Mouse (Mus musculus): ENCODE results near the gene Olfr187.
"Not testable (repeated sequence)": the region's sequence is repeated elsewhere in the genome, so short reads cannot be mapped to it uniquely, and the experiment has no call there.

Olfr187 gene
- long read RNA-seq, experiment 1, result 0 reads
- long read RNA-seq, experiment 2, result 0 reads

- intact Hi-C loops (cut with DNase I), result no loop called here
These were observed at the start of gene Olfr187 for GRCm38 (mm10) chr16:59039710-59040109. Gene Olfr187, minus strand, starts transcription at chr16:59039767.

DNA sequence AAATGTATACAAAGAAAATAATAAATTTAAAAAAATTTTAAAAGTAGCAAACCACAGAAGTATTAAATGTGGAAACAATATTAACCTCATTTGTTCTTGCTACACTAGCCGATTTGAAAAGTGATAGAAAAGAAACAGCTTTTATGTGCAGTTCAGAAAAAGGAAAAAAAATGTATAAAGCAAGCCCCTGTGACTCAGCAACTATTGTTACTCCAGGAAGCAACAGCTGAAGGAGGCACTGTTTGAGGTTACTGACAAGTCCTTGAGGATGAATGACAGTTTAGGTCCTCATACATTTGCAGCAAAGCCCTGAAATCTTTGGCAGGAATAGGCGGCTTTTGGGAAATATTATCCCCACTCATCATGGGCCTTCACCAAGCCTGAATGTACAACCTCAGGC, 41.5 kb upstream of the Olfr187 start:
- intact Hi-C loops (cut with DNase I), result not testable (repeated sequence)

DNA sequence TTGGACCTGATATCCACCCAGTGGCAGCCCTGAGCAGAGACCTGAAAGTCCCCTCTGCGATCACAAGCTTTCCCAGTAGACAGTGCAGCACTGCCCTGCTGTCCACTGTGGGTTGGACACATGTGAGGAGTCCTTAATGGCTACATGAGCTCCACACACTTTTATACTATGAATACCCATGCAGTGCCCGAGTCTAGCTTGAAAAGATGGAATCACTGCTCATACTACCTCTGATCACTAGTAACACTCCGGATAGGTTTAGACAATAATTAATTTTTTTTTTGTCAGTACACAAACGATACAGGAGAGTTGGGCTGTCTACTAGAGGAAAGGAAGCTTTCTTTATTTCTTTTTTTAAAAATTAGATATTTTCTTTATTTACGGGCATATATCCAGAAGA, 38.3 kb upstream of the Olfr187 start, which contains the start of gene Olfr190:
Gene Olfr190, minus strand, starts transcription at position 101 of the 400 bp plus-strand sequence.
- intact Hi-C loops (cut with DNase I), result no loop called here

- intact Hi-C loops (cut with DNase I), result no loop called here
These were observed 34.0 kb upstream of the Olfr187 start for GRCm38 (mm10) chr16:59073520-59073919.

DNA sequence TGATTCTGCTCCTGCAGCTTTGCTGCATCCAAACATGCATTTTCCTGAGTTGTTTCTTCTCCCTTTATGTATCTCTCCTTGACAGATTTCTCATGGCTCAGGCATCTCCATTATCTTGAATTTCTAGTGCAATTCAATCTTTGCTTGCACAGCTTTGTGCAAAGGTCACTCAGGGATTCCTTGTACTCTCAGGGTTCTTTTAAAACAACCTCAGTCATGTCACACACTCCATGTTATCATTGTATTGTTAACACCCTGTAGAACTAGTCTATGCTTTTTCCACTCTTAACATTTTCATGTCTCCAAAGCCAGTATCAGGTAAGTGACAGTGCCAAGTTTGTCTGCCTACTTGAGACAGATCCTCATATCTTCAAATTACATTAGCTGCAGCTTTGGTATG, 32.2 kb upstream of the Olfr187 start:
- intact Hi-C loops (cut with DNase I), result no loop called here

- intact Hi-C loops (cut with DNase I), result not testable (repeated sequence)
These were observed 22.8 kb upstream of the Olfr187 start for GRCm38 (mm10) chr16:59062411-59062810.

DNA sequence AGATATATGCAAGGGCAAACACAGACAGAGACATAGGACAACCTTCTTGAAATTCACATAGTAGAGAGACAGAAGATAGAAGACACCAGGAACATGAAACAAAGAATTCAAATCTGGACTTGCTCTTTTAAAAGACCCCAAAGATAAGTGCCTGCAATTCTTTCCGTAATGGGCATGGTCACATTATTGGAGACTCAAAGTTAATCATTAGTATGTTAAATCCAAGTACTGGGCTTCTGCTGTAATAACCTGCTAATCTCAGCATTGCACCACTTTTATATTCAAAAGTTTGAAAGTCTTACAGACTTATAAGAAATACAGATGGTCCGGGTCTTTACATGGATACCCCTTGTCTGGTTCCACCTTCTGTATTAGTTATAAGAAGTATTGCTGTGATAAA, 9.7 kb upstream of the Olfr187 start:
- intact Hi-C loops (cut with DNase I), result not testable (repeated sequence)

GRCm38 (mm10) chr16:59048860-59049259, 9.3 kb upstream of the Olfr187 start:
- intact Hi-C loops (cut with DNase I), result no loop called here

- intact Hi-C loops (cut with DNase I), result no loop called here
These were observed 8.0 kb upstream of the Olfr187 start for GRCm38 (mm10) chr16:59047579-59047978.

DNA sequence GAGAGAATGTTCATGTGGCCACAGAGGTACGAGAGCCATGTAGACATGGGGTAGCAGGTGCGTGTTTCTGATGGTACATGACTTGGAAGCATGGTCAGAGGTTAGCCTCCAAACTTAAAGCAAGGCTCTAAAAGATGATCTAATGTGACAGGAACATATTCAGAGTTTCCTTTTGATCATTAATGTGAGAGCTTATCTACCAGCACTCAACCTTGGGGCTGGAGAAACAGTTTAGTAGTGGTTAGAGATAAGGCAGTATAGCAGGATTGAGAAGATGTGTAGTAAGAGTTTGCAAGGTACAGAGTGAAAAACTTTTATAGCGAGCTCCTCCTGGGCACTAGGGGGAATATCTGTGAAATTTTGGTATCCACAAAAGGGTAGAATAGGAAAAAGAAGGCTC, 6.3 kb upstream of the Olfr187 start:
- intact Hi-C loops (cut with DNase I), result no loop called here

DNA sequence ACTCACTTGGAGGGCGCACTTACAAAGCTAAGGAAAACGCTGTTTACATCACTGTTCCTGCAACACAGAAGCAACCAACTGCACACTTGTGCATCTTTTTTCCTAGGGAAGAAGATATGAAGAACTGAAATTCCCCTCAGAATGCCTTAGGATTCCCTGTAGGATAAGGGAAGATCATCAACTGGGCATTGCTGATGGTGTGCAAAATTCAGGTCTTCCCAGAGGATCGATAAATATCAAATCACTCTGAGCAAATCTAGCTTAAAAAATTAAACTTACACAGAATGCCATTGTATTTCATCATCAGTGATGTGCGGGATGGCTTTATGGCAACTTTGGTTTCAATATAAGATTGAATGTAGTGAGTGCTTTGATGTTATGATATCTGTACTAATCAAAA, 9.4 kb downstream of the Olfr187 start, which contains the start of gene Olfr186:
Gene Olfr186, minus strand, starts transcription at position 101 of the 400 bp plus-strand sequence.
- intact Hi-C loops (cut with DNase I), result no loop called here

DNA sequence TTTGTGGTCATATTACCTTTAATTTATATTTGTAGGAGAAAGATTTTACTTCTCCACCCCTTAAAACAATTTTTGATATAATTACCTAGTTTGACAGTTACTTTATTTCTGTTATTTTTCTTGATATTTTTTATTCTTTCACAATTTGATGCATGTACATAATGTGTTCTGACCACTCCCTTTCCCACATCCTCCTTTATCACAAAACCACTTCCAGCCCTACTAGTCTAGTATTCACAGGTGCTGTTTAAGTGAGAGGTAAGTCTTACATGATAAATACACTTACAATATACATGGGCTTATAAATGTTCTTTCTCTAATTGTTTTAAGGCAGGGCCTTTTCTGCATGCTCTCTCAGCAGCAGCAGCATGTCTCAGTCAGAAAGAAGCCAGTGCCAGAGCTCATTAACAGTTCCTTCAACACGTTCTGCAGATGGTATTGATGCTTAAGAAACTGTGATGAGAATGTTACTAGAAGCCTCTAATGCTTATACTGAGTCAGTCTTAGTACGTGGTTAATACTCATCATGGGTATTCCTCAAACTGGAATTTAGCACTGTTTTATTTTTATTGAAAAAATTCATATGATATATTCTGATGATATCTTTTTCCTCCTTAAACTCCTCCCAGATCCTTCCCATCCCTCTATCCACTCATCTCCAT, 26.1 kb downstream of the Olfr187 start:
- intact Hi-C loops (cut with DNase I), result no loop called here

GRCm38 (mm10) chr16:59007146-59007545, 32.4 kb downstream of the Olfr187 start:
- intact Hi-C loops (cut with DNase I), result no loop called here

- intact Hi-C loops (cut with DNase I), result no loop called here
These were observed 44.5 kb downstream of the Olfr187 start, which contains the start of gene Olfr183 for GRCm38 (mm10) chr16:58995057-58995456. Gene Olfr183, plus strand, starts transcription at chr16:58995357.

All from adrenal gland (tissue).